Mouse (Mus musculus) T-cell, adult 2 months (primary cell): ENCODE results near the gene Gm10964.

Experiments used
- DNase-seq: peaks from one replicate; pipeline ENCODE4 v3.0.0; 2022; ENCODE audit warnings: low spot score

Gm10964 gene

DNA sequence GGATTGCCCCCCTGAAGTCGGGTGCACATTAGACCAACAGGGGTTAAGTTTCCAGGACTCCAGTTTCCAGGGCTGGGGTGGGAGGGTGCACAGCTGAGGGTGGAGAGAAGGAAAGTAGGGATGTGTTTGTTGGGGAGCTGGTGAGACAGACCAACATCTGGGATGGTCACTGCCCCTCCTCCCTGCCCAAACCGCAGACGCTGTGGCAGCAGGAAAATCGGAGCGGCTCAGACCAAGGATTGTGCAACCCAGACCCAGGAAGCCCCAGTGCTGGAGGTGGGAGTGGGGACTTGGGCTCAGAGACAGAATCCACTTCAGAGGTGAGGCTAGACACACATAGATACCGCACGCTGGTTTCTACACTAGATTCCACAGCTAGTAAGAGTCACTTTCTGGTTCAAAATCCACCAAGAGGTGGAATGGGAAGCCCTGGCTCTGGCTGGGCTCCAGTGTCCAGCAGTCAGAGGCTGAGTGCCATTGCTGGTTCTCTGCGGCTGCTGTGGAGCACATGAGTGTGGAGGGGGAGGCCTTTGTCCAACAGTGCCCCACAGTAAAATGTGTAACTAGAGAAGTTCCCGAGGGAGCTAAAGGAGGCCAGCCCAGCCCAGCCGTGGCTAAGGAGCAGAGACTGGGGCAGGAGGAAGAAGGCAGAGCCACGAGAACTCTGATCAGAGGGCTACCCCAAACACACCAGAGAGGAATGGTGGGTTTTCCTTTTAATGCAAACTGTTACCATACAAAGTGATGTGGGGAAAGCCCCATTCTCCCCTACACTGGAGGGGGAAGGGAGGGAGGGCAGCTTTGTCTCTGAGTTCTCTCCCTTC lies 4.3 kb upstream of the Gm10964 start:
- DNase-seq = no peak

DNA sequence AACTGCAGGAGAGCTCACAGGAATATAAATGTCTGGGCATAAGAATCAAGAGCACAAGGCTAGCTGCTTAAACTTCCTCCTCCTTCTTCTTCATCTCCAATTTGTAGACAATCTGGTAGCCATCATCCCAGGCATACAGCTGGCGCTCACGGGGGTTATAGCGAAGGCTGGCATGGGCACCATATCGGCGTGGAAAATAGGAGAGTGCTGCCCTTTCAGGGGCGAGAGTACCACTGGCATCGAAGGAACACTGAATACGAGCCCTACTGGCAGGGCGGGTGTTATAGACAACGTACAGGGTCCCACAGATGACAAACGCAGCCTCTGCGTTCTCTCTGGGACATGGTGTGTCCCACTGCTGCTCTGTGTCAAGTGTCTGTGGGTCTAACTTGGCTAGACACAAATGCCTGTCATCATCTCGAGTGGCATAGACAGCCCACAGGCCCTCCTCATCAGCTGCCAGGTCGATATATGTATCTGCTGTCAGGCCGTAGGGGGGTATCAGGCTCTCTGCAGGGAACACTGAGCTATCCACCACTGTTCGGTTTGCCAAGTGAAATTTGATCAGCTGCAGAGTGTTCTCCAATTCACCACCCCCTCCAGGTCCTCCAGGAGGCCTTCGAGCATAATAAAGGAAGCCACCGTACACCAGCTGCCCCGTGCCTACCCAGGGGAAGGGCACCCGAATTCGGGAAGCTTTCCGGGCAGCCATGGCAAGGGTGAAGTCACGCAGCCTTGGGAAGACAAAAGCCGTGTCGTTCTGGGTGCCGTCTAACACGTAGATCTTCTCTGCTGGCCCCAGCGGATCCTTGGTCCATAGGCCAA lies 3.2 kb upstream of the Gm10964 start:
- DNase-seq = no peak

DNA sequence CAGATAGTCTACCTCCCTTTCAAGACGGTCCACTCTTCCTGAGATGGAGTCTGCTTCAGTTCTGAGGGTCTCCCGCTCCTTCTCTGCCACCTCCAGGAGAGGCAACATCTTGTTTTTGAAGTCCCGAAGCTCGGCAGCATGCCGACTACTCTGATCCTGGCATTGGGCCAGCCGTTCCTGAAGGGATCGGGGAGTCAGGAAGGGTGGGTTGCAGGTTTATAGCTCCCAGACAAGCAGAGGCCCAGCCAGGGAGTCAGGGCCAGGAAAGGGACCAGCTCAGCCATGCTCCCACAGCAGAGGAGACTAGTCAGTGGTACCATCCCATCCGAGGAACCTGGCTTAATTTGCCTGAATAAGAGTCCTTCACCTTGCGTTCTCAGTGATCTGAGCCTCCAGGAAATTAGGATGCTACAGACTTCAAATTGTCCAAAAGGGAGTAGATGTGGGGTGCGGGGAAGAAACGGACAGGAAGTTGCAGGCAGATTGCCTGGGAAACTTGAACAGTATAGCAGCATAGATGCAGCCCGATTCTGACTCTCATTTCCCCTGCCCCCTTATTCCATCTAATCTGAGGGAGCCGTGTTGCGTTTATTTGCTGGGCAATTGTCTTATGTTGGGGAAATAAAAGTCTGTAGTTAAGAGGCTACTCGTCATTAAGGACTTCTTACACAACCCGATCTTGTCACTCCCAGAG lies 2.0 kb upstream of the Gm10964 start:
- no peak for DNase-seq

DNA sequence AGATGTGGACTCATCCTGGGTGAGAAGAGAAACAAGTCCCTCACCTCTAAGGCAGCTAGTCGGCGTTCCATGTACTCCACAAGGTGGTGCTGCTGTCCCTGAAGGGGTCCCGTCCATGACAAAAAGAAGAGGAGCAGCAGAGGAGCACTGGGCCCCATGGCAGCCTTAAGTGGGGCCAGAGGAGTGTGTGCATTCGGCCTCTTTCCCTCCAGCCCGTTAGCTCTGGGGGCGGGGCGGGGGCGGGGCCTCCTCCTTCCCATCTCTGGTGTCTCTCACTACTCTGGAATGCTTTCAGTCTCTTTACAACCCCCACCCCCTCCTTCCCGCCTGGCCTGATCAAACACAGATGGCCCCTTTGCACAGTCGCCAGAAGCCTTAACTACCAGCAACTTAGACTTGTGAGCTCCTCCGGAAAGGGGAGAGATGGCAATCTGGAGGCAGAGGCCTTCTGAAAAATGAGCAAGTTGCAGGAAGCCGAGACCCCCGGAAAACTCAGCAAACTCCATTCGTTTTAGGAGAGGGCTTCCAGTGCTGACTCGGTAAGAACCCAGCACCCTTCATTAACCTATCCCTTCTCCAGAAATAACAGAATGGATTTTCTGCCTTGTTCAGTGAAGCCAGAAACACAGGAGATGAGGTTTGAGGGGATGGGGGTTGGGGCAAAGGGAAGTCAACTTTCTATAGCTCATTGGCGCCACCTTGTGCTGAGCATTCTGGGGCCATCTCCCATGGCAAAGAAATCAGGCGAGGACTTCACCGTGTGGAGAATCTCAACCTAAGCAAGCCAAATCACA lies 1.2 kb upstream of the Gm10964 start, which contains the start of gene Olfml3:
Olfml3 (minus strand) TSS at position 224 of the 794 bp plus-strand sequence.
- DNase-seq = peak; percentile 80

DNA sequence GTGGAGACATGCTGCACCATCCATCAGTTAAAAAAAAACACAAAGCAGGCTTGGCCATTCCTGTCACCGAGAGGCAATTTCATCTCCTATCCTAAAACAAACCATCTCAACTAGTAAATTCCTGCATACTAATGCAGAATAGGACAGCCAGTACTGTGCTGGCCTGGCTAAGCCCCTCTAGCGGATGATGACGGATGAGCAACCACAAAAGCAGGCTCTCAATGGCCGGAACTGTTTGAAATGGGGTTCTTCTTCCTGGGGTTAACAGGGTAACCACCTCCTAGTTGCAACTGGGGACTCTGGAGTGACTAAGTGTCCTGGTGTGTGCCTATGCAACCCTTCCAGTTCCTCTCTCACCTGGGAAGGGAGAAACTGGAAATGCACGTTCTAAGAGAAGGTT lies 1.2 kb downstream of the Gm10964 start:
- DNase-seq = peak; percentile 19

DNA sequence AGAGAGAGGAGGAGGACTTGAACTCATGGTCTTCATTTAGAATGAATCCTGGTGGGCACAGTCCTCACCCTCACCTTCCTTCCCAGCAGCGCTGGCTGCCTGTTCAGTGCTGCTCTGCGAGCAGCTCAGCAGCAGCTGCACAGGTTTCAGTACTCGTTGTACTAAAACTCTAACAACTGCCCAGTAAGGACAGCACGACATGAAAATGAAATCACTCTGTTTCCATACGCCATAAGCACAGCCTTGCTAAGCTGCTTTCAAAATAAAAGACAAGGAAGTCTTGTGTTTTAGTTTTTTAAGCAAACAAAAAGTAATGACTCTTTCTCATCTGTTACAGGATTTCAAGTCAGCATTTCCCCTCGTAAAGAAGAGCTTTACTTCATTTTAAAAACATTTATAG lies 4.0 kb downstream of the Gm10964 start:
- DNase-seq = no peak

DNA sequence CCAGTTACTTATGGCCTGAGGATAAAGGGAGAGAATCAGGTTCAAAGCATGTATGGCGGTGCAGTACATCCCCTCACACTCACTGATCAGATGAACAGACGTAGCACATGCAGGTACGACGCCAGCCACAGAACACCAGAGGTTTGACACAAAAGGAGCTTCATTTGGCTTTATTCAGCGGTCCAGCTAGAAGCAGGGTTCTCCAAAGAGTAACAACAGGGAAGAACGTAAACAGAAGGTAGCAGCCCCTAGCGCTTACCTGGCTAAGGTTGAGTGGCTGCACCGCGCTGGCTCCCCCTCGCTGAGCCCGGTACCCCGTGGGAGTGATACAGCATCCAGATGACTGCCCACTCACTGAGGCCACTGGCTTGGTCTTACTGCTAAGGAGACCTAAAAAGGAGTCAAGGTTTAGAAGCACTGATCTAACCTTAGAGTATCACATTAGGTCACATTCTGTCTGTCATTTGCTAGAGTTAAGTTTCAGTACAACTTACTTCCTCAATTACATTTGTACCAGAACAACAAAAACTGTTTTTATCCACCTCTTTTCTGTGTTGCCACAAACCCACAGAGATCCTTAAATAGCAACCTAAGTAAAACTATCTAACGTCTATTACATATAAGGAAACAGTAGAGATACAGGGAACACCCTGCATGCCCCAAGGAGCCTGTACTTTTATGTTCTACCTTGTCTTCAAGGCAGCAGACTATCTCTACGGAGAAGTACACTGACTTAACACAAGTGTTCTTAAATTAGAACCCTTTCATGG lies 6.0 kb downstream of the Gm10964 start:
- DNase-seq = no peak

DNA sequence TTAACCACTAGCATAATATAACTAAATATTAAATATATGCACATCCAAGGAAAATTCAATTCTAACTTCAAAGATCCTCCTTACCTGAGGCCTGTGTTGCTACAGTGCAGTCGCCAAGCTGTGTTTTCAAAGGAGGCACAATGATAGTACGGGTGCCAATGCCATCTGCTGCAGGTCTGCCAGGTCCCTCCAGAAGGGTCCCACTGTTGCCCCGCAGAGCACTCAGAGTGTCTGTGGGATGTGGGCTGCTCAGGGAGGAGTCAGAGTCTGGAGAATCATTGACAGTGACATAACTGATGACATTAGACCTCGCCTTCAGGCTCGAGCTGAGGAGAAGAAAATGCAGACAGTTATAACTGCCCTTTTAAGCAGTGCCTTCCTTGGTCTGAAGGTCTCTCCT lies 7.5 kb downstream of the Gm10964 start:
- no peak for DNase-seq

DNA sequence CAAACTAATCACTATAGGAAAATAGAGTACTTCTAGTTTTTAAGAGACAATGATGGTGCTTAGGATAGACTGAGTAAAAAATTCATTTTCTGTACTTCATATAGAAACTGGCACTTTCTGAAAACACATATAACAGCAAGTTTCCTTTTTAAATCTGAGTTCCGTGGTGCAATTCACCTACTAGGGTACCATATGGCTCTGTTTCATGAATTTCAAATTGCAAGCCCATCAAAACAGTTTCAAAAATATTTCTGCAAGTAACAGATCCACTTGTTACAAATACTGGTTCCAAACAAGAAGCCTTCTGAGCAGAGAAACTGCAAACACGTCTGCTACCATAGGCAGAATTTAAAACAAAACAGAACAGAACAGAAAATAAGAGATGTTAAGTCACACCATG lies 12.4 kb downstream of the Gm10964 start:
- DNase-seq = no peak

DNA sequence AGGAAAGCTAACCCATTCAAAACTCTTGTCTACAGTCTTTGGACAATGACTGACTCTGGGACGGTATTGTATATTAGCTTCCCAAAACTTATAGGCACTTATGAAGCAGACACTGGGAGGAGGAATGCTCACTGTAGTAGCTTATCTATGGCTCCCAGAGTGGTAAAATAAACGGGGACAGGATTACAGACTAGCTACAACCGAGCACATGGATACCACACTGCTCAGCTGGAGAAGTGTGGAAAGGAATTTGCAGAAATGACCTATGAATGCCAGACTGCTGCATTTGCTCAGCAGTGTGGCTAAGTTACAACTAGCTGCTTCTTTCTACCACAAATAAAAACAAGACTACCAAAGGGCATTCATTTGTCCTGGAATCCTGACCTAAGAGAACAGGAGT lies 16.2 kb downstream of the Gm10964 start:
- no peak for DNase-seq

DNA sequence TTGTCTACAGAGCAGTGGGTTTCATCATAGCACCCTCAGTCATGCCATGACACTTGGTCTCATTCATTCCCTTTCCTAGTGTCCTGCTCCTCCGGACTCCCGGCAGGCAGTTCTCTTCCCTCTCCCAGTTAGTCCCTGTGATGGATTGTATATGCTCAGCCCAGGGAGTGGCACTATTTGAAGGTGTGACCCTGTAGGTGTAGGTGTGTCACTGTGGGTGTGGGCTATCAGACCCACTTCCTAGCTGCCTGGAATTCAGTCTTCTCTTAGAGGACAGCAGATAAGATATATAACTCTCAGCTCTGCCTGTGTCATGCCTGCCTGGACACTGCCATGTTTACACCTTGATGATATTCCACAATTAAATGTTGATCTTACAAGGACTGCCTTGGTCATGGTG lies 17.8 kb downstream of the Gm10964 start:
- no peak for DNase-seq

DNA sequence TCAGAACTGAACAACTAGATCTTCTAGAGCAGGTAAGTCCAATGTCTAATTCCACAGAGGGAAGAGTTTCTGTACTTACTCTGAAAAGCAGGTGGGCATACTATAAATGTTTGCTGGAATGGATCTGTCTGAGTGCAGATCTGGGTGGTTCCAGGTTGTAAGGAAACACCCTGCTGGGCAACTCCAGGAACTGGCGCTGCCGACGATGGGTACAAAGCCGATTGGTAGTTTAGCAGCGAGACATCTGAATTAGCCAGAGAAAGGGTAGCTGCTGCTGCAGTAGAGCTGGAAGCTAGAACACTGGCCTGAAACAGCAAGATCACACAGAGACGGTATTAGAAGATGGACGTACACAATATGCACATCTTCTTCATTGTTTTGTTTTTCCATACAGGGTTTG lies 19.3 kb downstream of the Gm10964 start:
- no peak for DNase-seq

DNA sequence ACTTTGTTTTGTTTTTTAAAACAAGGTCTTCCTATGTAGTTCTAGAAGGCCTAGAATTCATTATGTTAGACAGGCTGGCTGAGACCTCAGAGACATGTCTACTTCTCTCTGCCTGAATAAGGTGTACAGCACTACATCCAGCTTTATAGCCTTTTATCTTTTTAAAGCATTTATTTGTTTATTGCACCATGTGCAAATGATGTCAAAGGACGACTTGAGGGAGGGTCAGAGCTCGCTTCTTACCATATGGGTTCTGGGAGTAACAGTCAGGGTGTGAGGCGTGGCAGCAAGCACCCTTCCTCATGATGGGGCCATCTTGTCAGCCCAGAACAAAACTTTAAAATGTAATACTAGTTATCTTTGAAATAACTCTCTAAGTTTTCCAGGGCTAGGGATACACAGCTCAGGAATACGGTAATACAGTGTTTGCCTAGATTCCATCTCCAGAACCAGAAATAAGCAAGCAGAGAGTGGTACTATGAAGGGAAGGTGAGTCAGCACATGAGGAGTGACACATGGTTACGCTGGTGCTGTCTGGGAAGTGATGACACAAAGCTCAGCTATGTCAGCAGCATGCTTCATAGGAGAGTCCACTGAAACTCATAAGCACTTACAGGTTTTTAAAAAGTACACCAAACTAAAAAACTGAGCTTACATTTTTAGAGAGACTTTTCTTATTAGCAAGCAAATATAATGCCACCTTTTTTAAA lies 20.2 kb downstream of the Gm10964 start:
- no peak for DNase-seq

DNA sequence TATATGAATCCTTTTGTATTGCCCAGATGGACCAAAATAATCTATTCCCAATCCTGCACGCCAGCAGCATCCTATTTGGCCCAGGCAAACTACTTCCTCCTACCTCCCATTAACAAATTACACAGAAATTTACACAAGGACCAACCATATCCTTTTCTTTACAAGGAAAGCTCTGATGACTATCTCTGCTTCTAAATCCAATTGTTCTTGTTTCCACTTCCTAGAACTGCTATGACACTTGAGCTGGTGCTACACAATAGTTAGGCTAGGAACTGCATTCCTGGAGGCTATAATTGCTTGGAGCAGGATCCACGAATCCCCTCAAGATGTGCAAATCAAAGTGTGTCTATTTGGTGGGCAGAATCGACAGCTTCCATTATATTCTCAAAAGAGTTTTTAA lies 27.6 kb downstream of the Gm10964 start:
- no peak for DNase-seq

DNA sequence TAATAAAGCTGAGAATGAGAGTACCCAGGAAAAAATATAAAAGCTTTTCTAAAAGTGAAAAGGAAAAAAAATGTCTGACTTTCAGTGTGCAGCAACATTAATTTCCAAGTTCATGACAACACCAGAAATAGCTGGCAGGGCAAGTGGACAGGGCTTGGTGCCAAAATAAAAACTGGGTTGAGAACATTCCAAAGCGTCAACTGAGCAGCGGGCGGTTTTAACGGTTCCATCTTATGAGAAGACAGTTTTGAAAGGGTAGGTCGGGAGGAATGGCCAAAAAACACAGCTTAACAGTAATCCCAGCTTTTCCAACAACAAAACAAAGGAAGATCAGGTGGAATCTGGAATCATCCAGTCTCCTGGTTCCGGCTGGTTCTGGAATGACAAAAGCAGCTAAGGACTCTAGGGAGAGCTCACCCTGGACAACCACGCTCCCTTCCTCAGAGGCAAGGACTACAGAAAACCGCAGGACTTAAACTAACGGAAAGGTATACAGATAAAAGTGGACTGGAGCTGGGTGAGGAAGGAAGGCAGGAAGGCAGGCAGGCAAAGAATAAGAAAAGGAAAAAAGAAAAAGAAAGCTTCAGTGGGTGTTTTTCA lies 32.5 kb downstream of the Gm10964 start:
- no peak for DNase-seq

DNA sequence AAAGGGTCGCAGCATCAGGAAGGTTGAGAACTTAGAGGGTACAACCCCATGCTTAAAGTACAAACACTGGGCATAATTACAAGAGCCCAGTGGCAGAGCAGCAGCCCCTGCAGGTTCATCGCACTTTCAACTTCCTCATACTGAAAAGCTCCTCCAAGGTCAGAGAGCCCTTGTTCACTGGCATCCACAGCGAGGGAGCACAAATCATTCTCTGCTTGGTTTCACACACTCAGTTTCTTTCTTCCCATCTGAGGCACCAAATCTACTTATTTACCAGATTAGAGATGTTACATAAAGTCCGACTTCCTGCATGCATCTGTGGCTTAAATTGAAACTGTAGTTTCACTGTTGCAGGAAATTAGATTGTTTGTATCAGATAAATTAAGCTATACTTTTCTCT lies 33.7 kb downstream of the Gm10964 start:
- DNase-seq = peak; percentile 29

DNA sequence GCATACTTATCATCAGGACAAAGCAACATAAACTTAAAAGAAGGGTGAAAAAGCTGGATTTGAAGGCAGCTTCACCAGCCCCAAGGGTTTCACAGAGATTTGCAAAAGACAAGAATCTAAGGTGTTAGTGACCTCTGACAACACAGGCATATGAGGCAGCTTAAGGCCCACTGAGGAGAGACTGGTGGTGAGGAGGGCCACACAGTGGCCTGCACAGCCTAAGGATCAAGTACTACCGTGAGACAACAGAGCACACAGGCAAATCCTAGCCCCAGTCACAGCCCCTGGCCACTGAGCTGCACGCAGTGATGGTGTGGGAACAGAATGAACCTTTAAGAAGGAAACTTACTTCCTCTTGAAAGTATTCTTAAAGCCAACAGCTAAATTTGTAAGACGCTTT lies 34.3 kb downstream of the Gm10964 start:
- DNase-seq = no peak

DNA sequence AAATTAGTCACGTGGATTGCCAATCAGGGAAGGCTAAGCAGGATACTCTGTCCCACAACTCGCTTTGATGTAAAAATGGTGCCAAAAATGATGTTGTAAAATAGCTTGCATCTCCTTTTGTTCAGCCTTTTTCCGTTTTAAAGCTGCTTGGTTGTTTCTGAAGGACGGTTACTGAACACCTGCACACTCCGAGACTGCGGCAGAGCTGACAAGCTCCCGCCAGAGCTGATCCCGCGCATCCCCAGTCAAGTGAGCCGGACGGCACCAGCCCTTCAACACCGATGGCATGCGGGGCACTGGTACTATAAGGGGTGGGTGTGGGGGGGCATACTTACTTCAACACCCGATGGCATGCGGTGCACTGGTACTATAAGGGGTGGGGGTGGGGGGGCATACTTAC lies 34.8 kb downstream of the Gm10964 start:
- DNase-seq = no peak

DNA sequence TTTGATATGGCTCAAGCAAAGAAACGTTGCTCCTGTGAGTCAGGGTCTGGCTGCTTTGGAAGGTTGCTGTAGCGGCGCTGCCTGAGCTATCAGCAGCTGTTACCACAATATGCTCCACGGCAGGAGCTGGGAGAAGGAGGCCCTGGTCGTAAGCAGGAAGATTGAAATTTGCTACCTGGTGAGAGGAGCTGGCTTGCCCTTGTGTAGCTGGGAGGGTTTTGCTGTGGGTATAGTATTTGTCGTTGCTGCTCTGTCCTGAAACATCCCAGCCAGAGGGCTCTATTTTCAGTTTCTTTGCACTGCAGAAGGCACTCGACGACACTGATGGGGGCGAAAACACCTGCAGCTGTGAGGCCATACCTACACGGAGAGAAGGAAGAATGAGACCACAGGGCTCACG lies 38.8 kb downstream of the Gm10964 start:
- DNase-seq = peak; percentile 37

DNA sequence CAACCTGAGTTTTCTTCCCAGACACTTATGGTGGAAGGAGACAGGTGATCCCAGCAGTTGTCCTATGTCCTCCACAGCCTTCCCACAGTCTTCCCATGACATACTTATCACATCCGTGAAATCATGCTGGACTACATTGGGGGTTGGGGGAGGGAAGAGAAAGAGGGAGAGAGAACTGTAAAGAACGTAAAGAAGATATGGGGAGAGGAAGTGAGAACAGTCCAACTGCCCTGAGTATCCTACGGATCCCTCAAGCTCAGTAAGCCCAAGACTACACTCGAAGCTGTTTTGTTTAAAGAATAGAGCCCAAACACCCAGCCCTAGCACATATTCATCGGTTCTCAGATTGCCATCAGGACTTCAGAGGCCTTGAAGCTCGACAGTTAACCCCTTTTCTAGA lies 39.5 kb downstream of the Gm10964 start:
- no peak for DNase-seq
